Mouse (Mus musculus) urinary bladder, adult 2 months (tissue): ENCODE data around the gene Zfp982. TPM values are rescaled to one million over a fixed set of nuclear protein-coding genes. Genes with fewer than 3 reads are reported as not detected.
"Not testable (repeated sequence)": the region's sequence is repeated elsewhere in the genome, so short reads cannot be mapped to it uniquely, and the experiment has no call there.

Source experiments
- DNase-seq: peaks from one replicate; pipeline ENCODE4 v3.0.0; 2022; ENCODE audit warnings: low spot score
- polyA plus RNA-seq: library from polyadenylated mRNA; depleted of rRNA; stranded (reverse); fragments of >200 nt; gene quantifications from 2 replicates; pipeline ENCODE4 v1.2.3, GENCODE M21; 2012; rRNA removed

The Zfp982 gene
- polyA plus RNA-seq, 1 experiment = 4.1 TPM

DNA sequence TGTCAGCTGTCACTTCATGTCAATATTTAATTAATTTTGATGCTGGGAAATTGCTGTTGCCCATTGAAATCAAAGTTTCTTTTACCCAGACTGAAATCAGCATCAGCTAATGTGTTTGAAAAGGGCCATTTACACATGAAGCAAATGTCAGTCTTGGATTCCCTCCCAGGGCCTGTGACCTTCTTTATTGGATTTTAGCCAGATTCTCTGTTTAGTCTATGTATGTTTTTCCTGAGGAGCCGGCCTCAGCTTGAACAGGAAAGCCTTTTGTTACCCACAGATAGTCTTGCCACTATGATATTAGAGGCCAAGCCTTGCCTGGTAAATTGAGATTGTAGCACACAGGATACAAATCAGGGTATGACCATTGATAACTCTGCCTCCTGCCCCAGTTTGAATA, 66.9 kb downstream of the Zfp982 start:
- DNase-seq = not testable (repeated sequence)

Other genes starting within 250 kb of the Zfp982 start
- 0.04 TPM in 1 of 2 replicates, not detected in the other for gene Zfp988, start 186.7 kb upstream of the Zfp982 start, polyA plus RNA-seq
- not detected in 2 replicates for gene Zfp978, start 131.1 kb upstream of the Zfp982 start, polyA plus RNA-seq
- gene Gm16503, start 47.8 kb downstream of the Zfp982 start, polyA plus RNA-seq = 0.21 and 0.29 TPM in 2 replicates
- gene Zfp985, start 60.9 kb downstream of the Zfp982 start, polyA plus RNA-seq = 0.03 and 0.13 TPM in 2 replicates
- 2.2 and 2.7 TPM in 2 replicates for gene Zfp979, start 150.1 kb downstream of the Zfp982 start, polyA plus RNA-seq
- gene Zfp534, start 210.1 kb downstream of the Zfp982 start, polyA plus RNA-seq = not detected in 2 replicates